Mouse (Mus musculus) lung, postnatal 25 days (tissue): ENCODE data around the gene Phgr1.
A peak's percentile ranks its signal among the peaks of the same experiment; 100 is the strongest.

Experiments used
- DNase-seq: peaks from one replicate; pipeline ENCODE4 v3.0.0; 2022; ENCODE audit warnings: low spot score

Phgr1 gene

GRCm38 (mm10) chr2:118772158-118772874 lies at the start of gene Phgr1:
Gene Phgr1 (plus strand): TSS chr2:118772769.
- DNase-seq = no peak

- DNase-seq = no peak
These were observed 48.7 kb upstream of the Phgr1 start for GRCm38 (mm10) chr2:118723693-118724486.

DNA sequence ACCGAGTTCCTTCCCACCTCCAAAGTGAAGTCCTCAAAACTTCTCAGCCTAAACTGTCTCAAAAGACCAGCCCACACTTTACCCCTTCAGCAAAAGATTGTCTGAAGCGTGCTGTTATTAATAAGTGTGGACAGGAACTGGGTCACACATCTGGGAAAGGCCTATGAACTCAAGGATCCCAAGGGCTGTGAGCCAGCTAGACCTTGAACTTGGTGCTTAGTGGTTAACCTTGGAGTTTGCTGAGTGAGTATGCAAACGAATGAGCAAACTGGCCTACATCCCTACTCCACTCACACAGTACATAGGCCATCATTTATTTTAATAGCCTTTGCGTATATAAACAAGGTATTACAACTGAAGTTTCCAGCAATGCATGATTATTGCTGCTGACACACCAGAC lies 47.1 kb upstream of the Phgr1 start:
- no peak for DNase-seq

DNA sequence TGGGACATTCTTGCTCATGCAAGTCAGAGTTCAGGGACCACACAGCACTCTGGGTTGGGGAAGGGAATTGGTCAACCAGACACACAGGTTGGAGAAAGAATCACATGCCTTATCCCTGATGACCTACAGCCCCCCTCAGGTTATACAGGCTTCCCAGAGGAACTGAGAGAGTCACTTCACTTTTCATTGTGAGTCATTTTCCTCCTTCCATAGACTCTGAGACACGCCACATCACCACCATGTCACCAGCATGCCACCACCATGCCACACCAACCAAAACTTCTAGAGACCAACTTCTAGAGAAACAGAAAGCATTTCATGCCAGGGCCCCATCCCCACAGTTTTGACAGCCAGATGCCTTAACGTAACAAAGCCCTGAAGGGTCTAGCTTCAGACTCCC lies 45.7 kb upstream of the Phgr1 start:
- DNase-seq = no peak

- DNase-seq = no peak
These were observed 44.7 kb upstream of the Phgr1 start for GRCm38 (mm10) chr2:118727911-118728310.

DNA sequence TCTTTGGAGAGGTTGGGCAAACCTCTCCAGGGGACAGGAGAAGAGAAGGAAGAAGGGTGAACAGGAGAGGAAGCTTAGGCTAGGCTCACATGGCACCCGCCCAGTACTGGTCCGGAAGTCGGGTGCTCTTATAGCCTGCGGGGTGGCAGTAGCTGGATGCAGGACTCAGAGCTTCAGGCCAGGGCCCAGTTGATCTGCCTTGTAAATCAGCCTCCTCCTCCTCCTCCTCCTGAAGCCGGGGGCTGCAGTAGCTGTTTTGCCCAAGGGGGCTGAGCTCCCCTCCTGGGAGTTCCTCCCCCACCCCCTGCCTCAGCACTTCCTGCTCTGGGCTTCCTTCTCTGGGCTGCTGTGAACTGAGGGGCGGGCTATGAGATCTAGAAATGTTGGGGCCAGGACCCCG lies 44.2 kb upstream of the Phgr1 start, which contains the start of gene Plcb2:
TSS of gene Plcb2 (minus strand) at position 102 of the 400 bp plus-strand sequence.
- peak; percentile 45 for DNase-seq

DNA sequence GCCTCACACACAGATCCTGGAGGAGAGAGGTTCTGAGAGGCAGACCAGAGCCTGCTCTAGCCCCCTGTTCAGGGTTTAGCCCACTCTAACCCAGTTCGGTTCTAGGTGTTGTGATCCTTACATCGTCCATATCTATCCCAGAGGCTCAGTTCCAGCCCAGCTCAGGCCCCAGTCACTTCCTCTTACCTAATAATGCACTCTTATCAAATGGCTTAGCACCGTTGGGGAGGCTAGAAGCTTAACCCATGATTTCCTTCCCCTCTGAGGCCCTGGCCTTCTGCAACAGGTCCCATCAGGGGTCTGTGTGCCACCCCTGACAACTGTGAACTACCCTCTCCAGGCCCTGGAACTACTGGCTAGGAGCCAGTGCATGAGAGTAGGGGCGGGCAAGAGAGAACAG lies 43.4 kb upstream of the Phgr1 start:
- DNase-seq = no peak

- DNase-seq = no peak
These were observed 42.5 kb upstream of the Phgr1 start for GRCm38 (mm10) chr2:118729816-118730621.

GRCm38 (mm10) chr2:118730622-118730915 lies 42.0 kb upstream of the Phgr1 start:
- peak; percentile 77 for DNase-seq

DNA sequence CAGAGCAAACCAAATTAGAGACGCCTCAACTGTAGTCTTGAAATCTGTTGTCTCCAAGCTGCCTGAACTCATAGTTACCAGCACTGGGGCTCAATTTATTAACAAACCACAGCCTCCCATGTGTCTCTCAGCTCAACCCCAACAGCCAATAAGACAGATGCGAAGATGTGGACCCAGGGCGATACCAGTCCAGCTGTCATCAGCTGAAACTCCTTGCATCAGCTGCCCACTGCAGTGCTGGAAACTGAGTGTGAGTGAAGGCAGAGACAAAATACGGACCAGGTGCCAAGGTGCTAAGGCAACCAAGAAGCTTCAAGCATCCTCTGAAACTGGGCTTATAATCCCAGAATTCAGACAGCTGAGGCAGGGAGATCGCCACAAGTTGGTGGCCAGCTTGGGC lies 40.6 kb upstream of the Phgr1 start:
- no peak for DNase-seq

DNA sequence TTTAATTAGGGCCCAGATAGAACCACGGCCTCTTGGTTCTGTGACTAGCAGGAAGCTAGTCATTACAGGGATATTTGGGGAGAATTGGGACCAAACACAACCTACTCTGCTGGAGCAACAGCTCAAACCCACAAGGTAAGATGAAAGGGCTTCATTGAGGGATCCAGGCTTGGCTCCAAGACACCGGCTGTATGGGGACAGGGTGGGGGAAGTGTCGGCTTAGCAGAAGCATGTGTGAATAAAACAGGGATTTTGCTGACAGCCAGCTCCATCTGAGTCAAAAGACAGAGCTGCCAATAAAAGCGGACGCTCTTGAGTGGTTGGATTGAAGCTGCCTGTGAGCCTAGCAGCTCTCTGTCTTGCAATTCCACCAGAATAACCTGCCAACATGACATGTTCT lies 39.2 kb upstream of the Phgr1 start:
- no peak for DNase-seq

- no peak for DNase-seq
These were observed 32.2 kb upstream of the Phgr1 start for GRCm38 (mm10) chr2:118740341-118740740.

- DNase-seq = no peak
These were observed 31.4 kb upstream of the Phgr1 start for GRCm38 (mm10) chr2:118741183-118741582.

DNA sequence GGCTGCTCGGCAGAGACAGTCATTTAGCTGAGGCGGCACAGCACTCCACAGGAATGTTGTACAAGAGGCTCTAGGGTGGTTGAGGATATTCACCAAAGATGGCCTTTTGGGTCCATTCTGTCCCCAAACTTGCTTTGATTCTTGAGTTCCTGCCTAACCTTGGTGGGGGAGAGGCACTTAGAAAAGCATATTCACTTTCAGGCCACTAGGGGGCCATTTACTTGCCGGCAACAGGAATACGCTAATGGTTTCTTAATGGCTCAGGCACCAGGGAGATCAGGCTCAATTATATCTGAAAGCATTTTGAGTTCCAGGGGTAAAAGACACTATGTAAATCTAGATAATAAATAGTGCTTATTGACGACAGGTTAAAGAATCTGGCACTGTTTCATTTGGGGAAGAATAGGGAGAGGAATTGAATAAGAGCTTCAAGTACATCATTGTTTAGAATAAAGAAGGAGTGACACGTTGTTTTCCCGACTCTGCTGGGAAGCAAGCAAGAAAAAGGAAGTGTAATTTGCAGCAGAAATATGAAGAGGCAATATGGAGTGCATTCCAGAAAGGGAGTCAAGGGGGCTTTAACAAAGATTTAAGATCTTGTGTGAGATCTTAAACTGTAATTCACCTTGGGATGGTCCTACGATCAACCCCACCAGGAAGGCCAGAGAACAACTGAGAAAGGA lies 29.2 kb upstream of the Phgr1 start:
- DNase-seq = peak; percentile 76

- DNase-seq = no peak
These were observed 27.9 kb upstream of the Phgr1 start for GRCm38 (mm10) chr2:118744621-118745020.

- DNase-seq = peak; percentile 94
These were observed 27.2 kb upstream of the Phgr1 start, which contains the start of gene Inafm2 for GRCm38 (mm10) chr2:118745232-118745884. Gene Inafm2 (plus strand): TSS chr2:118745758.

DNA sequence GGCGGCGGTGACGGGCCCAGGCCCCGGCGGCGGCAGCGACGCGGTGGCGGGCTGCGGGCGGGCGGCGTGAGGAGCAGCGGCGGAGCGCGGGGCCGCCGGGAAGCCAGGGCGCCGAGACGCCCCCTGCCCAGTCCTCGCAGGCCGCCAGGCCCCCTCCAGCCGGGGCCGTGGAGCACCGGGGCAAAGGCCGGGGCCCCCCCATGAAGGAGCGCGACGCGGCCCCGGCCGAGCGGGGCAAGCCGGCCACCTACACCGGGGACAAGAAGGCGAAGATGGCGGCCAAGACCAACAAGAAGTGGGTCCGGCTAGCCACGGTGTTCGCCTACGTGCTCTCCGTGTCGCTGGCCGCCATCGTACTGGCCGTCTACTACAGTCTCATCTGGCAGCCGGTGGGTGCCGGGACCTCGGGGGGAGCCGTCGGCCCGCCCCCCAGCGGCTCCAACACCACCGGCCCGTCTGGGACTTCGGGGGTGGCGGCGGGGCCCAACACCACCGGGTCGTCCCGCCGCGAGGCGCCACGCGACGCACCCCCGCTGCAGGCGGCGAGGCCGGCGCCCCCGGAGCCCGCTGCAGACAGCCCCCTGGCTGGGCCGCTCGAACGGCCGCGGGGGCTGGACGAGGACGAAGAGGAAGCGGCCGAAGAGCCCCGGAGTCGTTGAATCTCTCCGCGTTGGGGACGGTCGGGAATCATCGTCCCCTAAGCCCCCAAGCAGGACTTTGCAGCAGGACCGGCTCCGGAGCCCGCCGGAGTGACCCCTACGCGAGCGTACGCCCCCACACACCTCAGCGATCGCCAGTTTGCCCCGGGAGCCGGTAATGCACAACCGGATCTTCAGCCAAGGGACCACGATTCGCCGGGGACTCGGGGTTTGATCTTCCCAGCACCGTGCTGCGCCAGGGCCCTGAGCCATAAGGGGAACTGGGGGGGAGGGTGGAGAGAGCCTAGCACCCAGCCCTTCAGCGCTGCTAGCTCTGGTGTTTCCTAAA lies 26.4 kb upstream of the Phgr1 start:
- DNase-seq = no peak

DNA sequence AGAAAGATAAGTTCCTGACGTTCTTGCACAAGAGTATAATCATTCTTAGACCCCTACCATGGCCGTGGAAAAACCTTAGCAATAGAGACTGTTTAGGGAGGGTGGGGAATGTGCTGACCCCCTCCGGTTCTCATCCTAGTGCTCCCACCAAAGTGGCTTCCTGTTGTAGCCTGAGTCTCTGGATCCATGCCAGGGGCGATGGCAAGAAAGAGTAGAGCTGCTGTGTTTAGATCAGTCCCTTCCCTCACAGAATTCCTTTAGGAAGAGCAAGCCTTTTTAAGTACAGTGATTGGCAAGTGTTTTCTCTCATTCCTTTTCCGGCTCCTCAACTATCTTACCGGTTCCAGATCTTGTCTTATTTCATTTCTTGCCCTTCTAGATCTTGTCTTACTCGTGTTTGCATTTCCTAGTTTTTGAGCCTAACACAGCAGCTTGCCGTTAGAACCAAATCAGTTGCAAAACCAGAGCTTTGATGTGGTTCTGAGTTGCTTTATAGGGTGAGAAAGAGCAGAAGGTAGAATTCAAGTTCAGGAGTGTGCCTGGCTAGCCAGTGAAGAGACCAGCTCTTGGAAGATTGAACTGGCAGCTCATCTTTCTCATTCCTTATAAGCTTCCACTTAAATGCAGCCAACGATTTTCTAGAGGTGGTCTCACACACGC lies 25.1 kb upstream of the Phgr1 start:
- DNase-seq = peak; percentile 50

DNA sequence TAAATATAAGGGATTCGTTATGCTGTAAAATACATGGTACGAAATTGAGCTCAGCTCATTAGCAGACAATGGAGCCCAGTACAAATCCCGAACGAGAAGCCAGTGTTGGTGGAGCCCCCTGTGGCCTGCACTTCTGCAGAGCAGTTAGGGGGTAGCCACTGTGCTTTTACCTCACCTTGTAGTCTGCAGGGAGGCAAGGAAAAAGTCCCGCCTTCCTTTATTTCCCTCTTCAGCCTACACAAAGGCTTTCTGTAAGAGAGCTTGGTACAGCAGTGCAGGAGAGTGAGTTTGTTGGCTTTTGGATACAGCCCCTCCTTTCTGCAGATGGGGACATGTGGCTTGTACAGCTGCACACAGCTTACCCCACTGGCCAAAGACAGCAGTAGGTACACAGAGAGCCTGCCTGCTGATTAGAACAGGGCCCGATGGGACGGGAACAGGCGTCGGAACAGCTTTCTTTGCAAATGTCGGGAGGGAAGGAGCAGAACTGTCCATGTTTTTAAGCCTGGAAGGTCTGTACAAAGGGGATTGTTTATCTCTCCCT lies 23.2 kb upstream of the Phgr1 start:
- DNase-seq = no peak
